Mouse (Mus musculus) small intestine, adult 2 months (tissue): Measurements from ENCODE around the gene Srd5a3.

Experiments
- CTCF ChIP-seq: fragments of 200-500 bp; IDR thresholded peaks from 2 replicates; pipeline ENCODE4 v1.5.1; 2012; ENCODE audit warnings: low read depth, mild to moderate bottlenecking, control low read depth, inconsistent platforms, low read length, moderate library complexity, mixed read lengths; ENCODE audit not compliant: insufficient replicate concordance, insufficient read length; ENCODE audit errors: extremely low read depth
- POLR2A ChIP-seq: fragments of 200-500 bp; IDR thresholded peaks from 2 replicates; pipeline ENCODE4 v1.6.1; 2012; ENCODE audit warnings: low read depth, mild to moderate bottlenecking, control low read depth, inconsistent platforms, low read length, moderate library complexity

GRCm38 (mm10) chr5:76136271-76136670 lies 3.8 kb upstream of the Srd5a3 start:
- TF ChIP-seq POLR2A (no peak), CTCF (no peak)
